Mouse (Mus musculus) activated CD4-positive, CD25-positive, alpha-beta regulatory T cell (primary cell): ENCODE data around the gene Zbtb40. TPM values are rescaled to one million over a fixed set of nuclear protein-coding genes. Genes with fewer than 3 reads are reported as not detected.

Source experiments
- polyA plus RNA-seq, 2 experiments: library from polyadenylated mRNA; unstranded; fragments of 100-300 nt; shearing (Covaris generic); gene quantifications; one replicate each; pipeline ENCODE4 v1.2.1; 2017

Gene Zbtb40
- 1 to 10 TPM; 2.2 to 5.9 TPM for polyA plus RNA-seq

DNA sequence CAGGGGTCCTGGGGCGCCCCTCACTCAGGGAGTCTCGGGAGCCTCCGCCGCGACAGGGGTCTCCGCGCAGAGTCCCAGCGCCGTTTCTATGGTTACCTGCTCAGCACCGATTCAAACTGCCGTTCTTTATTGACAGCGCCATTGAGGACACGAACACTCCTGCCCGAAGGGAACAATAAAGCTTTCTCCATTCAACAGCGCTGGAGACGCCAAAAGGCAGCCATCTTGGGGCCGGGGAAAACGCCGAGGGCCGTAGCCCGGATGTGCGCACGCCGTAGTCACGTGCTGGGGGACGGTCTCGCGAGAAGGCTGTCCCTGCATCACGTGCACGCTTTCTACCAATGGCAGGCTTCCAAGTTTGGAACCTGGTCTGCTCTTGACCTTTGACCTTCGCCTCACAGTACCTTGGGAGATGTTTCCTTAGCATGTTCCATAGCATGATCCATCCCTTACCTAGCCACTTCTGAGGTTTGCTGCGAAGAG, at the start of gene Zbtb40:
Gene Zbtb40 (minus strand): TSS at position 252 of the 483 bp plus-strand sequence.

DNA sequence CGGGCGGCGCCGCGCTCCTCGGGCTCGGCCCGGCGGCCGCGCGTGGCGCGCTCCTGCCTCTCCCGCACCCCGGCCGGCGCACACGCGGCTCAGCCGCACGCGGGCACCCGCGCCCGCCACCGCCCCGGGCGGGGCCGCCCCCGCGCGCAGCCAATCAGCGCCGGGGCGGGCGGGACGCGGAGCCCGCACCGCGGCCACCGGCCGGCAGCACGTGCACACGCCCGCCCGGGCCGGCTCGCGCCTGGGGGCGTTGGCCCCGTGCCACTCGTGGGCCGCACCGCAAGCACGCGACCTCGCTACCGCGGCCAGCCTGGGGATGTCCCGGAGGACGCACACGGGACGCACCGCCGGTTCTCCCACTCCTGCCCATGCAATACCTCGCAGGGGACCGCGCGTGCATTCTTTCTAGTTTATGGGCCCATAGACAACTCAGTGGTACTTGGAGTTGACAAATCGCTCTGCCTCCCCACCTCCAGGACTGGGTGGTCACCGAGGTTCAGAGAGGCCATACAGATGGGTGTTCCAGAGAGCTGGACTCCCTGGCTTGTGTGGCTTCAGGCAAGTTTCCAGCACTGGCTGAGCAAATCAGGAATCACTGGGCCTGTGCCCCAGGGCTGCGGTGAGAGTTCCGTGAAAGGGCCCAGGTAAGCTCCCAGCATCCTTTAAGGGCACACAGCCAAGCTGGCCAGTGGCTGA, 91.7 kb downstream of the Zbtb40 start, which contains the start of gene Epha8:
Gene Epha8 (minus strand): TSS at position 66 of the 696 bp plus-strand sequence.

Other genes with a start within 250 kb of the Zbtb40 start
- gene Ephb2, start 212.8 kb downstream of the Zbtb40 start, polyA plus RNA-seq = under 1 TPM in 1 of 2 experiments, not detected in 1; 0.18 TPM
- 10 to 100 TPM in 1 of 2 experiments, 1 to 10 TPM in 1; 8.8 to 50.5 TPM for gene C1qb, start 162.6 kb downstream of the Zbtb40 start, polyA plus RNA-seq
- 10 to 100 TPM in 1 of 2 experiments, 1 to 10 TPM in 1; 8.8 to 42.7 TPM for gene C1qc, start 155.7 kb downstream of the Zbtb40 start, polyA plus RNA-seq
- 10 to 100 TPM in 1 of 2 experiments, 1 to 10 TPM in 1; 7.1 to 32.5 TPM for gene C1qa, start 150.0 kb downstream of the Zbtb40 start, polyA plus RNA-seq
- gene Epha8, start 92.0 kb downstream of the Zbtb40 start, polyA plus RNA-seq = not detected
- under 1 TPM; 0.07 to 0.49 TPM for gene Wnt4, start 228.7 kb upstream of the Zbtb40 start, polyA plus RNA-seq